Mouse (Mus musculus) hindbrain, postnatal 0 days (tissue): ENCODE measurements at regions not wholly inside any gene's neighbourhood (a gene's known extent, or its start where the extent isn't known, plus 50 kb on each side); places are given as distances from the start of the nearest gene placed in this dataset.

ENCODE experiments used
- ATAC-seq: fragments of 200-750 bp; cut with Nextera tagmentation; 2 replicates; pipeline ENCODE4 v1.8.0; 2017; ENCODE audit warnings: mild to moderate bottlenecking, moderate TSS enrichment, moderate library complexity
- DNase-seq: peaks from one replicate; pipeline ENCODE4 v3.0.0-alpha.2; 2015; ENCODE audit warnings: low spot score
- H3K27ac ChIP-seq: fragments of 300-500 bp; sonication (generic); 2 replicates; pipeline ENCODE4 v1.5.1; 2014; ENCODE audit warnings: mild to moderate bottlenecking
- H3K27me3 ChIP-seq: fragments of 300-500 bp; sonication (generic); 2 replicates; pipeline ENCODE4 v1.6.1; 2014; ENCODE audit warnings: low read length, mixed read lengths; ENCODE audit not compliant: insufficient read depth
- H3K36me3 ChIP-seq: fragments of 300-500 bp; sonication (generic); 2 replicates; pipeline ENCODE4 v1.6.1; 2014; ENCODE audit warnings: low read length, mixed read lengths; ENCODE audit not compliant: insufficient read depth
- H3K4me1 ChIP-seq: fragments of 300-500 bp; sonication (generic); 2 replicates; pipeline ENCODE4 v1.6.1; 2014; ENCODE audit warnings: antibody characterized with exemption, low read length, mixed read lengths; ENCODE audit not compliant: insufficient read depth
- H3K4me2 ChIP-seq: fragments of 300-500 bp; sonication (generic); 2 replicates; pipeline ENCODE4 v1.6.1; 2014; ENCODE audit warnings: low read depth, mild to moderate bottlenecking, low read length, moderate library complexity, mixed read lengths
- H3K4me3 ChIP-seq: fragments of 300-500 bp; sonication (generic); 2 replicates; pipeline ENCODE4 v1.5.1; 2014; ENCODE audit warnings: low read length
- H3K9ac ChIP-seq: fragments of 300-500 bp; sonication (generic); replicated peaks from 2 replicates; pipeline ENCODE4 v1.6.1; 2014; ENCODE audit warnings: mild to moderate bottlenecking, low read length, moderate library complexity, mixed read lengths
- H3K9me3 ChIP-seq: fragments of 300-500 bp; sonication (generic); 2 replicates; pipeline ENCODE4 v1.6.1; 2016; ENCODE audit warnings: low read length, mixed read lengths
- CTCF ChIP-seq: IDR thresholded peaks from 2 replicates; pipeline ENCODE4 v1.5.1; 2016; ENCODE audit warnings: antibody characterized with exemption, control low read depth, low read depth
- WGBS: fragments of 180-500 bp; shearing (Covaris S2); extraction: QIAGEN DNeasy Blood & Tissue Kit; methylation state at CpG from one replicate; pipeline ENCODE4 v1.1.7; 2014; 5-methylcytosine and 5-hydroxymethylcytosine counted together

GRCm38 (mm10) chr5:90068601-90069000 is 155.2 kb downstream of the Cox18 start:
- H3K4me3 ChIP-seq, result no peak overlapping the region
- no peaks in the 10 kb centered on the region for H3K36me3 ChIP-seq
- 0 out of 2 replicates have a peak, but pooled peaks cover 4% of the 10 kb centered on the region for H3K4me1 ChIP-seq
- ATAC-seq (no peak), DNase-seq (peak; percentile 31)
- H3K27ac ChIP-seq, result no peak overlapping the region
- no peak overlapping the region for H3K9ac ChIP-seq
- H3K9me3 ChIP-seq, result no peaks in the 10 kb centered on the region
- no peaks in the 10 kb centered on the region for H3K27me3 ChIP-seq
- no peak overlapping the region for H3K4me2 ChIP-seq
- no peak for TF ChIP-seq CTCF

DNA sequence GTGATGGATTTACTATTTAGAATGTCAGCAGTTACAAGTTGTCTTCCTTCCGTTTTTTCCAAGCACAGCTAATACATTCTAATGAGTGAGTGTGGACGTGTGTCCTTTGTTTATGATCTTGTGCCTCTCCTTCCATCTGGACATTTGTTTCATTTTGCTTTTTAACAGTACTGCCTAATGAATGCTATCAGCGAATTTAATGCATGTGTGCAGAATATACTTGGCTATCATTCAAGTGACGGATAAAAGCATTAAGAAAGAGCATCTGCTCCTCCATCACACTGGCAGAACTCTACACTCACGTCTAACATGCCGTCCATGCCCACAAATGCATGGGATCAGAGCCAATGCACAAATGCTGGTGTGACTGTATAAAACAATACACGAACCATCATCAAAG is 156.0 kb downstream of the Cox18 start:
- Histone ChIP-seq H3K4me3 (no peak overlapping the region), H3K36me3 (no peaks in the 10 kb centered on the region), H3K4me2 (no peak overlapping the region), H3K27me3 (no peaks in the 10 kb centered on the region), H3K9ac (no peak overlapping the region), H3K4me1 (0 out of 2 replicates have a peak, but pooled peaks cover 4% of the 10 kb centered on the region), H3K27ac (no peak overlapping the region), H3K9me3 (no peaks in the 10 kb centered on the region)
- no peak for TF ChIP-seq CTCF
- DNase-seq (no peak), ATAC-seq (no peak)
- WGBS, result 30% methylated on average over 7 of the region's 7 CpGs

DNA sequence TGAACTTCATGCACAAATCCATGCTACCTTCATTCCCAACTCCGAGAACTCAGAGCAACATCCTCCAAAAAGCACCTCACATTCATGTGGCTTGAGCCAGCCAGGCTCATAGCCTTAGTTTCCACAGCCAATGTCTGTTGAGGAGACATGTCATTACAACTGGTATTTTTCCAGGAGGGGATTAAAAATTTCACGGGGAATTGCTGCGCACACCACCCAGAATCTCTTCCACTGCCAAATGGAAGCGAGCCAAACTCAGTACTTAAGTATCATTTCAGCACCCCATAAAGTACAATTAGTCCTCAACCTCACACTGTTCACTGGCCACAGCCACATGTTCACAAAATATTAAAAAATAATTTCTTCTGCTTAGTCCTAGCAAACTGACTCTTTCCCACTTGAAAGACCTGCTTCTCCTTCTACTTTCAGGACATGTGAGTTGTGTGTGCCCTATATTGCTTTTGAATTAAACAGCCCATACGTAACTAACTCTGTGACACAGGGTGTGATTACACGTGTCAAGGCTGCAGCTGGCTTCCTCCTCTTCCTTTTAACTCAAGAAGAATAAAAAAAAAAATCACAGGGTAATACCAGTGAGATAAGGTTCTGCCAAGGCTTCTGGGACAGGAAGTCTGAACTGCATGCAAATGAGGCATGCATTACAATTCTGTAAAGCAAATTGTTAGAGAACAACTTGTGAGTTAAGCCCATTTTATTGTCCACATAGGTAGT is 157.8 kb downstream of the Cox18 start:
- H3K36me3 ChIP-seq, result no peaks in the 10 kb centered on the region
- ATAC-seq (no peak), DNase-seq (peak; percentile 60)
- 0 out of 2 replicates have a peak, but pooled peaks cover 4% of the 10 kb centered on the region for H3K4me1 ChIP-seq
- no peak for TF ChIP-seq CTCF
- 44% methylated on average over 6 of the region's 6 CpGs for WGBS
- H3K9me3 ChIP-seq, result no peaks in the 10 kb centered on the region
- H3K4me2 ChIP-seq, result no peak overlapping the region
- no peak overlapping the region for H3K4me3 ChIP-seq
- no peak overlapping the region for H3K27ac ChIP-seq
- H3K9ac ChIP-seq, result no peak overlapping the region
- H3K27me3 ChIP-seq, result no peaks in the 10 kb centered on the region

GRCm38 (mm10) chr5:90055686-90056085 is 168.1 kb downstream of the Cox18 start:
- Histone ChIP-seq H3K27me3 (no peaks in the 10 kb centered on the region), H3K9ac (no peak overlapping the region), H3K4me2 (no peak overlapping the region), H3K4me1 (no peaks in the 10 kb centered on the region), H3K4me3 (no peak overlapping the region), H3K27ac (no peak overlapping the region), H3K36me3 (no peaks in the 10 kb centered on the region), H3K9me3 (no peaks in the 10 kb centered on the region)
- DNase-seq, result no peak
- 76% methylated on average over 2 of the region's 2 CpGs for WGBS
- no peak for ATAC-seq
- peak; percentile 38 for TF ChIP-seq CTCF

GRCm38 (mm10) chr5:90052516-90052915 is 169.4 kb upstream of the Adamts3 start:
- H3K4me3 ChIP-seq, result no peak overlapping the region
- 84% methylated on average over 1 of the region's 1 CpGs for WGBS
- no peak overlapping the region for H3K27ac ChIP-seq
- H3K9me3 ChIP-seq, result no peaks in the 10 kb centered on the region
- DNase-seq (no peak), ATAC-seq (no peak)
- H3K4me2 ChIP-seq, result no peak overlapping the region
- no peak for TF ChIP-seq CTCF
- H3K4me1 ChIP-seq, result no peaks in the 10 kb centered on the region
- H3K9ac ChIP-seq, result no peak overlapping the region
- no peaks in the 10 kb centered on the region for H3K36me3 ChIP-seq
- H3K27me3 ChIP-seq, result no peaks in the 10 kb centered on the region

GRCm38 (mm10) chr5:90049856-90050255 is 166.7 kb upstream of the Adamts3 start:
- no peaks in the 10 kb centered on the region for H3K27me3 ChIP-seq
- TF ChIP-seq CTCF, result no peak
- no peak for DNase-seq
- H3K36me3 ChIP-seq, result no peaks in the 10 kb centered on the region
- ATAC-seq, result no peak
- H3K4me2 ChIP-seq, result no peak overlapping the region
- WGBS, result 92% methylated on average over 3 of the region's 3 CpGs
- H3K9ac ChIP-seq, result no peak overlapping the region
- H3K4me1 ChIP-seq, result no peaks in the 10 kb centered on the region
- H3K4me3 ChIP-seq, result no peak overlapping the region
- no peaks in the 10 kb centered on the region for H3K9me3 ChIP-seq
- no peak overlapping the region for H3K27ac ChIP-seq

GRCm38 (mm10) chr5:90042781-90043180 is 159.6 kb upstream of the Adamts3 start:
- Histone ChIP-seq H3K27me3 (no peaks in the 10 kb centered on the region), H3K27ac (no peak overlapping the region)
- 84% methylated on average over 4 of the region's 4 CpGs for WGBS

More at GRCm38 (mm10) chr5:90042781-90043180, 159.6 kb upstream of the Adamts3 start:
- TF ChIP-seq CTCF, result no peak
- no peak for ATAC-seq
- Histone ChIP-seq H3K9ac (no peak overlapping the region), H3K4me1 (no peaks in the 10 kb centered on the region), H3K36me3 (no peaks in the 10 kb centered on the region), H3K9me3 (no peaks in the 10 kb centered on the region), H3K4me2 (no peak overlapping the region), H3K4me3 (no peak overlapping the region)
- DNase-seq, result no peak
